Mouse (Mus musculus) midbrain, embryonic 11.5 days (tissue): ENCODE data around the gene Stk39. TPM values are rescaled to one million over a fixed set of nuclear protein-coding genes. Genes with fewer than 3 reads are reported as not detected.

Source experiments
- ATAC-seq: fragments of 200-750 bp; cut with Nextera tagmentation; 2 replicates; pipeline ENCODE4 v1.8.0; 2017; ENCODE audit warnings: moderate TSS enrichment, moderate library complexity; ENCODE audit not compliant: low FRiP score
- DNase-seq: peaks from one replicate; pipeline ENCODE4 v3.0.0; 2015; ENCODE audit warnings: low spot score; ENCODE audit errors: missing footprints
- H3K27ac ChIP-seq: fragments of 300-500 bp; sonication (generic); 2 replicates; pipeline ENCODE4 v1.5.1; 2014; ENCODE audit warnings: low read depth, low read length
- H3K27me3 ChIP-seq: fragments of 300-500 bp; sonication (generic); 2 replicates; pipeline ENCODE4 v1.6.1; 2014; ENCODE audit warnings: mild to moderate bottlenecking, low read length, moderate library complexity, mixed read lengths; ENCODE audit not compliant: control insufficient read depth, insufficient read depth
- H3K36me3 ChIP-seq: fragments of 300-500 bp; sonication (generic); 2 replicates; pipeline ENCODE4 v1.6.1; 2014; ENCODE audit warnings: mild to moderate bottlenecking, low read length, moderate library complexity, mixed read lengths; ENCODE audit not compliant: control insufficient read depth, insufficient read depth
- H3K4me1 ChIP-seq: fragments of 300-500 bp; sonication (generic); 2 replicates; pipeline ENCODE4 v1.6.1; 2014; ENCODE audit warnings: low read length; ENCODE audit not compliant: control insufficient read depth, insufficient read depth
- H3K4me2 ChIP-seq: fragments of 300-500 bp; sonication (generic); 2 replicates; pipeline ENCODE4 v1.6.1; 2014; ENCODE audit warnings: mild to moderate bottlenecking, moderate library complexity
- H3K4me3 ChIP-seq: fragments of 300-500 bp; sonication (generic); 2 replicates; pipeline ENCODE4 v1.5.1; 2014; ENCODE audit warnings: low read depth, low read length
- H3K9ac ChIP-seq: fragments of 300-500 bp; sonication (generic); 2 replicates; pipeline ENCODE4 v1.6.1; 2014; ENCODE audit warnings: low read length
- H3K9me3 ChIP-seq: fragments of 300-500 bp; sonication (generic); 2 replicates; pipeline ENCODE4 v1.6.1; 2016; ENCODE audit warnings: low read length; ENCODE audit not compliant: control insufficient read depth
- WGBS: fragments of 180-500 bp; shearing (Covaris S2); extraction: QIAGEN DNeasy Blood & Tissue Kit; methylation state at CpG from one replicate; pipeline ENCODE4 v1.1.7; 2014; 5-methylcytosine and 5-hydroxymethylcytosine counted together
- polyA plus RNA-seq: library from polyadenylated mRNA; unstranded; fragments of >200 nt; fragmentation: Nextera tagmentation; extraction: Ambion mirVana; gene quantifications from 2 replicates; pipeline ENCODE4 v1.2.1, GENCODE M21; 2014

Gene Stk39
- polyA plus RNA-seq, 1 experiment from 2014 or later = 52.5 TPM

DNA sequence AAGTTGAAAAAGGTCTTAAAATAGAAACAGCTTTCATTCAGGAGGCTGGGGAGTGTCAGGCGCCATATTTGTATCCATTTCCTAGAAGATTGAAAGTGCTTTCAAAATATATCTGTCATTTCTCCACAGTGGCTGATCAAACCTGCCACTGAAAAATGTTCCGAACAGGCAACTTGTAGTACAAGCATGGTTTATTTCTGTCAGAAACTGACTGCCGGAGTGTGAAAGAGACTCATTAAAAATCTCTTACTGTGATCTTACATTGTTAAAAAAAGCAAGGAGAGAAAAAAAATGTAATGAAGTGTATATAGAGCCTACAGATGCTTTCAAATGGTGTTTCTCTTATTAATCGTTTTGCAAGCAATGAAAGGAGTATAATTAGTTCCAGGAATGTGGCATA is 165.5 kb downstream of the Stk39 start:
- Histone ChIP-seq H3K9me3 (no peaks in the 10 kb centered on the region), H3K27ac (no peak overlapping the region), H3K9ac (no peak overlapping the region), H3K4me1 (no peaks in the 10 kb centered on the region), H3K4me3 (no peak overlapping the region), H3K4me2 (no peak overlapping the region), H3K27me3 (no peaks in the 10 kb centered on the region), H3K36me3 (peaks cover 8% of the 10 kb centered on the region; the same call in 1 of the 2 replicates)
- ATAC-seq (no peak), DNase-seq (no peak)
- WGBS = 93% methylated on average over 4 of the region's 4 CpGs

DNA sequence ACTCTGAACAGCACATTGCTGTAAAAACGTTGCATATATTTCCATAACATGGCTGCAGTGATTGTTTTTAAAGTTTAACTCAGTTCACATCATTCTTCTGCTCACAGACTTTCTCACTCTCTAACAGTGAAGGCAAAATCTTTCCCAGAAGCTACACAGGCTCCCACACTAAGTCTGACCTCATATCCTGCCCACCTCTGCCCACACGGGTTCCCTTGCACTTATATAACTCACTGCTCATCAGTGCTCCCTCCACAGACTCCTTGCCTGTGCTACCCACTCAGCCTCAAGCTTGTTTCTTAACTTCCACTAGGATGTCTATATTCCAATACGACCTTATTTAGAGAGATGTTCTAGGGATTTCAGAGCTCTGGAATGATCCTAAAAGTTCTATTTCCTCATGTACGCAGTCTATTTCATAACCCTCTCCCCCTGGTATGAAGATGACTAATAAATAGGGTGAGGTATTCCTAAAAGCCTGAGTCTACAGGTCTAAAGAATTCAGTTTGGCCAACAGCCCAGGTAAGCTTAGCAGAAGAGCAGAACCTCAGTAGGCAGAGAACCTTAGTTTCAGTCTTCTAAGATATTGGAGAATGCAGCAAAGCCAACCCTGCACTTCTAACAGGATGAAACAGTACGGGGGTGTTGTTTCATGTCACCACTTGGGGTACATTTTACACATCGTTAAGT is 167.2 kb downstream of the Stk39 start:
- no peak overlapping the region for H3K9ac ChIP-seq
- H3K4me1 ChIP-seq = no peaks in the 10 kb centered on the region
- H3K27ac ChIP-seq = no peak overlapping the region
- DNase-seq = no peak
- no peak overlapping the region for H3K4me3 ChIP-seq
- no peaks in the 10 kb centered on the region for H3K27me3 ChIP-seq
- peaks cover 8% of the 10 kb centered on the region; the same call in 1 of the 2 replicates for H3K36me3 ChIP-seq
- H3K9me3 ChIP-seq = no peaks in the 10 kb centered on the region
- 92% methylated on average over 6 of the region's 6 CpGs for WGBS
- no peak overlapping the region for H3K4me2 ChIP-seq
- no peak for ATAC-seq

DNA sequence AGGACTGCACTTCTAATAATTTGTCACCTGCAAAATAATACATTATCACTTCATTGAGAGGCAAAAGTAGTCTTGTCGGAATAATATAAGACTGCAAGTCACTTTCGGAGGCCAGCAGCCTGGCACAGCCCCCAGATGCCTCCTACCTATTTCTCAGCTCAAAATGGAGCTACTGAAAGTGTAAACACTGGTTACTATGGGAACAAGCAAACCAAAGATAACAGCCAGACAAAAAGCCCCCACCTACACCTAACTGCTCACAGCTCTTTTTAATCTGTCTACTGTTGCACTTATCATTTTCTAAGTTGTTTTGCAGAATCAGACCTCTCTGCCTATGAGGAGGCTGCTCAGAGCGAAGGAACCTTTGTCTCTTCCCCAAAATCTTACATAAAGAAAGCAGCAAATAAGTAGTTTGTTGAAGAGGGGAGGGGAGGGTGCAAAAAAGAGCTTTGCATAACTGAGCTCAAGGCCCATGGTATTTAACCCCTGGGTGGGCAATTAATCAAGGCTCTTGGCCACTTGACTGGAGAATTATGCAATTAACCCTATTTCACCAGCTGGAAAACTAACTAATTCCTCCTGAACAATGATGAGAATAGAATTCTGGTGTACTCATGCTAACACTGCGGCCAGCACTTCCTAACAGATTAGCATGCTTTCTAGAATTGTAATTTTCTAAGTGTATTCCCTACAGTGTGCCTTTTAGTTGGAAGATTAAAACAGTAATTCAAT is 170.1 kb downstream of the Stk39 start:
- H3K4me3 ChIP-seq = no peak overlapping the region
- no peaks in the 10 kb centered on the region for H3K27me3 ChIP-seq
- no peaks in the 10 kb centered on the region for H3K4me1 ChIP-seq
- DNase-seq = no peak
- H3K9ac ChIP-seq = no peak overlapping the region
- no peak overlapping the region for H3K4me2 ChIP-seq
- no peak overlapping the region for H3K27ac ChIP-seq
- no peaks in the 10 kb centered on the region for H3K9me3 ChIP-seq
- H3K36me3 ChIP-seq = peaks cover 8% of the 10 kb centered on the region; the same call in 1 of the 2 replicates
- ATAC-seq = no peak; the same call in 1 of the 2 replicates
- WGBS = 59% methylated on average over 4 of the region's 4 CpGs

DNA sequence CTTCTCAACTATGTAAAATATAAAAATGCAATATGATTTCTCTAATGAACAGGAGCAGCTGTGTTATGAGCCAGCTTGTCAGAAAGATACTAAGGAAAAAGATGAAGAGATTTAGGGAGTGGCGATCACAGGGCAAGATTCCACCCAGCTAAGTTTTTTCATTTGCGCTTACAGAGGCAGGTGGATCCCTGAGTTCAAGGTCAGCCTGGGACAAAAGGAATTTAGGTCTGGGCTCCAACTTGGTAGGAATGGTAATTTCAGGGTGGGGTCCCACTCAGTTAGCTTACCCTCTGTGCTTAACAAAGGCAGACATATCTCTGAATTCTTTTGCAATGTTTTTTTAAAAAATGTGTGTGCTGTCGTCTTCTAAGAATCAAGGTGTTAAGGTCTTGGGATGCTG is 173.7 kb downstream of the Stk39 start:
- Histone ChIP-seq H3K9me3 (no peaks in the 10 kb centered on the region), H3K9ac (no peak overlapping the region), H3K36me3 (no peaks in the 10 kb centered on the region), H3K27ac (no peak overlapping the region), H3K4me1 (no peaks in the 10 kb centered on the region), H3K4me3 (no peak overlapping the region), H3K4me2 (no peak overlapping the region), H3K27me3 (no peaks in the 10 kb centered on the region)
- DNase-seq (no peak), ATAC-seq (no peak)
- 96% methylated on average over 3 of the region's 3 CpGs for WGBS

DNA sequence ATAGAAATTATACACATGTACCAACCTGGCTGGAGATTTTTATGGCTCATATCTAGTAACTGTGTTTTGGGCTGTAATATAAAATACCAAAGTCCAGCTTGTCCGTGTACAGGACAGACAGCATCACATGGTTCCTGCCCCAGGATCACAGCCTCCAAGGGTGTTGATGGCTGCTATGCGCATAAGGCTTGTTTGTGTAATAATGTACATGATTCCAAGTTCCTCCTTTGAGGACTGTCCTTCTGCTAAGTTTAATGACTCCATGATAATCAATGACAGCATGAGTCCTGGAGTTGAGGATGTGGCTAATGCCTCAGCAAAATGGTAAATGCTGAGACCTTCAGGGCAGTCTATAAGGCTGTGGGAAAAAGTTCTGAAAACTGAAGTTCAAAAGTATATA is 174.1 kb downstream of the Stk39 start:
- no peaks in the 10 kb centered on the region for H3K9me3 ChIP-seq
- no peak overlapping the region for H3K27ac ChIP-seq
- no peak overlapping the region for H3K4me2 ChIP-seq
- WGBS = 96% methylated on average over 2 of the region's 2 CpGs
- H3K4me3 ChIP-seq = no peak overlapping the region
- H3K27me3 ChIP-seq = no peaks in the 10 kb centered on the region
- DNase-seq (no peak), ATAC-seq (no peak)
- H3K9ac ChIP-seq = no peak overlapping the region
- no peaks in the 10 kb centered on the region for H3K36me3 ChIP-seq
- no peaks in the 10 kb centered on the region for H3K4me1 ChIP-seq

DNA sequence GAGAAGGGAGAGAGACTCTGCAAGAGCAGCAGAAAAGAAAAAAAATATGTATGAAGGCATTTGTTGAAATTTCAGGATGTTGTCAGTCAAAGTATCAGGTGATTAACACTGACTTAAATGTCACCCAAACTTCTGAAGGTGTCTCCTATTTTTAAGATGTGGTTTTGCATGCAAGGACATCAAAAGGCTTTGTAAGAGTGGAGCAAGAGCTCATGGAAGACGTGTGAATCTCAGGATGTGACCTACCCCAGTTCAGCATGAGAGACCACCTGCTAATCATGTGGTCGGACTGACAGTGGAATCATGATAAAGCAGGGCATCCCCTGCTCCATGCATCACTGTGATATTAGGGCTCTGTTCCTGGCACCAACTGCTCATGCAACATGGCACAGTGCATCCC is 175.3 kb downstream of the Stk39 start:
- Histone ChIP-seq H3K4me3 (no peak overlapping the region), H3K36me3 (no peaks in the 10 kb centered on the region)
- no peak for ATAC-seq

DNA sequence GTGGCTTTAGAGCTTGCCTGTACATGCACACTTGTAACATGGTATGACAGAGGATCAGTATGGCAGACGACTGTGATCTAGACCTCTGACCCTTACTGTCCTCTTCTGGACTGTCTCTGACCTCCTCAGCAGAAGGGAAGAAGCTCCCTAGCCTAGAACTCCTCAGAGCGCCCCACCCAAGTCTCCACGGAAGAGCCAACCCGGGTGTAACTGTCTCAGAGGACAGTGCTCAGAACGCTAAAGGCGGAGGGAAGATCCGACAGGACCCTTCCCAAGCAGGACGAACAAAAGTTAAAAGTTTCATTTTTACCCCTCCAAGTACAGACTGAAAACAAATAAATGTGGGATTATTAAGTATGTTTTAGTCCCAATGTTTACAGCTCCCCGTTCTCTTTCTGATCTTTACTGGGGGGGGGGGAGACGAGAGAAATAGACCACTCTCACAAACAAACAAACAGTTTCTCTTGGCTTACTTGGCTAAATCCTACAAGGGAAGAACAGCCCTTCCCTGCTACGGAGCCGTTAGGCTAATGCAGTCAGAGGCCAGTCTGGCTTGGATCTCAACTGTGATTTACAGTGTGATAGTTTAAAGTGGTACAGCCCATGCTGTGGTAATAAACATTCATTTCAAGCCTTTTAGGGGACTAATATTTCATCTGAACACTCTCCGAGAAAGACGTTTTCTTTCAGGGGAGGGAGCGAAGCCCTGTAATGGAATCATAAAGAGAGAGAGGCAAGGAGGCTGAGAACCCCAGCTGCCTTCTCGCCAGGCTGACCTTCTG is 179.3 kb downstream of the Stk39 start:
- DNase-seq = no peak
- no peaks in the 10 kb centered on the region for H3K4me1 ChIP-seq
- no peak overlapping the region for H3K4me2 ChIP-seq
- H3K27ac ChIP-seq = no peak overlapping the region
- H3K9ac ChIP-seq = no peak overlapping the region
- no peak overlapping the region for H3K4me3 ChIP-seq
- H3K9me3 ChIP-seq = no peaks in the 10 kb centered on the region
- 92% methylated on average over 16 of the region's 16 CpGs for WGBS
- H3K36me3 ChIP-seq = no peaks in the 10 kb centered on the region
- ATAC-seq = no peak
- no peaks in the 10 kb centered on the region for H3K27me3 ChIP-seq

More for the DNA sequence above, 175.3 kb downstream of the Stk39 start:
- 76% methylated on average over 2 of the region's 2 CpGs for WGBS
- DNase-seq = no peak
- H3K4me1 ChIP-seq = no peaks in the 10 kb centered on the region
- H3K9ac ChIP-seq = no peak overlapping the region
- H3K4me2 ChIP-seq = no peak overlapping the region
- H3K27ac ChIP-seq = no peak overlapping the region
- H3K9me3 ChIP-seq = no peaks in the 10 kb centered on the region
- H3K27me3 ChIP-seq = no peaks in the 10 kb centered on the region

DNA sequence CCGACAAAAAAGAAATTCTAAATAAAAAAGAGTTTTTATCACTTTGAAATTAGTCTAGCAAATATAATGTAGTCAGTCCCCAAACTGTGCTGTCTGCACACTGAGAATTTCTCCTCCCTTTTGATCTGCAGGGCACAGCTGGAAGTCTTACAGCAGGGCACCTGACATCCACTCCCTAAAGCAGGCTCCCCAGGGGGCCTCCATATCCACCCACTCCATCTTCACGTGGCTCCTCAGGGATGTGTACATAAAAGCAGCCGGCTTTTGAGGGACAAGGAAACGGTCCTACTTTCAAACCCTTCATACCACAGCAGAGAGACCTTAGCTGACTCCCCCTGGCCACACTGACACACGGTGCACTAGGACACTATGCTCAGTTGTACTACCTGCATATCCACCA is 180.2 kb downstream of the Stk39 start:
- H3K4me2 ChIP-seq = no peak overlapping the region
- H3K4me1 ChIP-seq = no peaks in the 10 kb centered on the region
- H3K9ac ChIP-seq = no peak overlapping the region
- no peaks in the 10 kb centered on the region for H3K36me3 ChIP-seq
- no peaks in the 10 kb centered on the region for H3K9me3 ChIP-seq
- DNase-seq (no peak), ATAC-seq (no peak)
- 58% methylated on average over 5 of the region's 5 CpGs for WGBS
- H3K27ac ChIP-seq = no peak overlapping the region
- H3K4me3 ChIP-seq = no peak overlapping the region
- no peaks in the 10 kb centered on the region for H3K27me3 ChIP-seq

DNA sequence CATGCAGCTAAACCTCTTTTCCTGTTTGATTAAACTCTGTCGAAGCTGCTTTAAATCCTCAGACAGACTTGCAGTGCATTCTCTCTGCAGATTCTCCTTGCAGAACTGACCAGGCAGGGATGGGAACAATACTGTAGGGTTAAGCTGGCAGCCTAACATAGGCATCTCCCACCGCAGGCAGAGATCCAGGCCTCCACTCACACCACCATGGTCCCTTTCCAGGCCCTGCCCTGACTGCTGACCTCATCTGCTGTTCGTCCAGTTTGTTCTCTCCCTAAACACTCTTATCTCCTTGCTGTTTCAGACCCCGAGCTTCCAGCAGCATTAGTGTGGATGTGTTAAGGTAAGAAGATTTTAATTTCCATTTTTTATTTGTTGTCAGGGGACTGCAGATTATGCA is 182.1 kb downstream of the Stk39 start:
- no peak for DNase-seq
- no peaks in the 10 kb centered on the region for H3K9me3 ChIP-seq
- whole genome bisulfite sequencing = 44% methylated on average over 4 of the region's 4 CpGs
- no peak overlapping the region for H3K9ac ChIP-seq
- no peaks in the 10 kb centered on the region for H3K36me3 ChIP-seq
- H3K27ac ChIP-seq = no peak overlapping the region
- H3K4me2 ChIP-seq = no peak overlapping the region
- H3K4me3 ChIP-seq = no peak overlapping the region
- no peaks in the 10 kb centered on the region for H3K4me1 ChIP-seq
- ATAC-seq = no peak
- H3K27me3 ChIP-seq = no peaks in the 10 kb centered on the region
